Mouse (Mus musculus): Measurements from ENCODE around the gene Hist2h3c2.

DNA sequence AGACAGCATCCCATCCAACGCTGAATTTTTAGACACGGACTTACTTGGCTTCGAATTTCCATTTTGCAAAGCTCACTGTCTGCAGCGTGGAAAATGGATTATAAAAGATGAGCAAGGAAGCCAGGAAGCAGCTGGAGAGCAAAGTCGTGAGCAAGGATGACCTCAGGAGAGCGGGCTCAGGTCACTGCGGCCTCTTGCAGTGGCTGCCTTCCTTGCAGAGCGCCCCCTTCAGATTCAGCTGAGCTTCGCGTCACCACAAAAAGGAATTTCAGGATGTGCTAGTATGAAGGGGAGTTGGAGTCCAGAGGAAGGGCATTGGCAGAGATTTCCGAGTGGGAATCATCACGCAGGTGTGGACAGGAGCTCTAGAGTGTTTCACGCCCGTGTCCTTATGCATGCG lies 29.7 kb downstream of the Hist2h3c2 start:
- 0 out of 2 replicates have a peak, but pooled peaks have one; percentile 13 for TF ChIP-seq CTCF (IDR thresholded peaks at IDR 0.05; ENCODE audit: low read depth, low read length)
- no peak for TF ChIP-seq POLR2A (IDR thresholded peaks at IDR 0.05; ENCODE audit: borderline replicate concordance, low read depth, low read length)
